Mouse (Mus musculus) forebrain, embryonic 15.5 days (tissue): ENCODE data around the gene Gm42742. TPM values are rescaled to one million over a fixed set of nuclear protein-coding genes. Genes with fewer than 3 reads are reported as not detected.

Experiments
- ATAC-seq: fragments of 200-750 bp; cut with Nextera tagmentation; replicated peaks from 2 replicates; pipeline ENCODE4 v1.8.0; 2017; ENCODE audit warnings: mild to moderate bottlenecking, moderate TSS enrichment, moderate library complexity
- H3K27ac ChIP-seq: fragments of 300-500 bp; sonication (generic); replicated peaks from 2 replicates; pipeline ENCODE4 v1.5.1; 2015; ENCODE audit warnings: mild to moderate bottlenecking, inconsistent platforms
- H3K27me3 ChIP-seq: fragments of 300-500 bp; sonication (generic); 2 replicates; pipeline ENCODE4 v1.6.1; 2015; ENCODE audit warnings: inconsistent platforms
- H3K36me3 ChIP-seq: fragments of 300-500 bp; sonication (generic); 2 replicates; pipeline ENCODE4 v1.6.1; 2015; ENCODE audit warnings: mild to moderate bottlenecking, inconsistent platforms
- H3K4me1 ChIP-seq: fragments of 300-500 bp; sonication (generic); 2 replicates; pipeline ENCODE4 v1.6.1; 2015; ENCODE audit warnings: inconsistent platforms
- H3K4me2 ChIP-seq: fragments of 300-500 bp; sonication (generic); replicated peaks from 2 replicates; pipeline ENCODE4 v1.6.1; 2015; ENCODE audit warnings: mild to moderate bottlenecking, inconsistent platforms
- H3K4me3 ChIP-seq: fragments of 300-500 bp; sonication (generic); 2 replicates; pipeline ENCODE4 v1.5.1; 2015; ENCODE audit warnings: mild to moderate bottlenecking, inconsistent platforms
- H3K9ac ChIP-seq: fragments of 300-500 bp; sonication (generic); replicated peaks from 2 replicates; pipeline ENCODE4 v1.6.1; 2015; ENCODE audit warnings: mild to moderate bottlenecking, inconsistent platforms
- H3K9me3 ChIP-seq: fragments of 300-500 bp; sonication (generic); 2 replicates; pipeline ENCODE4 v1.6.1; 2016; ENCODE audit warnings: inconsistent platforms
- WGBS: fragments of 180-500 bp; shearing (Covaris S2); methylation state at CpG from one replicate; pipeline ENCODE4 v1.1.7; 2015; ENCODE audit warnings: mixed read lengths; 5-methylcytosine and 5-hydroxymethylcytosine counted together
- polyA plus RNA-seq: library from polyadenylated mRNA; unstranded; fragments of >200 nt; fragmentation: Nextera tagmentation; extraction: Ambion mirVana; gene quantifications from 2 replicates; pipeline ENCODE4 v1.2.1, GENCODE M21; 2015

The Gm42742 gene
- polyA plus RNA-seq, 1 experiment from 2014 or later, result 75.6 TPM

- no peaks in the 10 kb centered on the region for H3K9me3 ChIP-seq
- peak; percentile 0; the same call in 1 of the 2 replicates for ATAC-seq
- H3K36me3 ChIP-seq, result peaks cover 25% of the 10 kb centered on the region
- H3K4me3 ChIP-seq, result peak overlapping the region; percentile 96
- peak overlapping the region; percentile 99 for H3K27ac ChIP-seq
- no peaks in the 10 kb centered on the region for H3K27me3 ChIP-seq
- peak overlapping the region; percentile 97 for H3K4me2 ChIP-seq
- peak overlapping the region; percentile 91 for H3K9ac ChIP-seq
- H3K4me1 ChIP-seq, result peaks cover 54% of the 10 kb centered on the region
- 0% methylated on average over 46 of the region's 65 CpGs for WGBS
Measured at GRCm38 (mm10) chr7:127025556-127026160, 4.8 kb upstream of the Gm42742 start.

GRCm38 (mm10) chr7:127024755-127025555 is 4.1 kb upstream of the Gm42742 start:
- Histone ChIP-seq H3K9ac (peak overlapping the region; percentile 91), H3K4me3 (peak overlapping the region; percentile 96), H3K27me3 (no peaks in the 10 kb centered on the region), H3K4me2 (peak overlapping the region; percentile 97), H3K36me3 (peaks cover 25% of the 10 kb centered on the region), H3K9me3 (no peaks in the 10 kb centered on the region), H3K4me1 (peaks cover 61% of the 10 kb centered on the region), H3K27ac (peak overlapping the region; percentile 99)
- under 1% methylated on average over 30 of the region's 30 CpGs for WGBS
- ATAC-seq, result peak; percentile 55

- H3K4me2 ChIP-seq, result peak overlapping the region; percentile 97
- no peaks in the 10 kb centered on the region for H3K9me3 ChIP-seq
- peak overlapping the region; percentile 91 for H3K9ac ChIP-seq
- ATAC-seq, result no peak
- H3K27ac ChIP-seq, result peak overlapping the region; percentile 99
- no peaks in the 10 kb centered on the region for H3K27me3 ChIP-seq
- H3K4me1 ChIP-seq, result peaks cover 69% of the 10 kb centered on the region
- H3K36me3 ChIP-seq, result peaks cover 25% of the 10 kb centered on the region
- WGBS, result 13% methylated on average over 19 of the region's 19 CpGs
- peak overlapping the region; percentile 96 for H3K4me3 ChIP-seq
Measured at GRCm38 (mm10) chr7:127023896-127024690, 3.2 kb upstream of the Gm42742 start.

- Histone ChIP-seq H3K9me3 (no peaks in the 10 kb centered on the region), H3K4me1 (peaks cover 75% of the 10 kb centered on the region), H3K4me2 (peak overlapping the region; percentile 97), H3K27me3 (no peaks in the 10 kb centered on the region), H3K36me3 (peaks cover 25% of the 10 kb centered on the region), H3K9ac (peak overlapping the region; percentile 91), H3K27ac (peak overlapping the region; percentile 99; the same call in 1 of the 2 replicates), H3K4me3 (peak overlapping the region; percentile 96)
- 73% methylated on average over 13 of the region's 13 CpGs for WGBS
- no peak for ATAC-seq
Measured at GRCm38 (mm10) chr7:127023272-127023691, 2.4 kb upstream of the Gm42742 start.

GRCm38 (mm10) chr7:127022528-127023271 is 1.8 kb upstream of the Gm42742 start:
- peak overlapping the region; percentile 99 for H3K27ac ChIP-seq
- peaks cover 25% of the 10 kb centered on the region for H3K36me3 ChIP-seq
- peaks cover 75% of the 10 kb centered on the region for H3K4me1 ChIP-seq
- H3K27me3 ChIP-seq, result no peaks in the 10 kb centered on the region
- WGBS, result 70% methylated on average over 7 of the region's 7 CpGs
- H3K4me3 ChIP-seq, result peak overlapping the region; percentile 96
- peak overlapping the region; percentile 97 for H3K4me2 ChIP-seq
- no peaks in the 10 kb centered on the region for H3K9me3 ChIP-seq
- no peak for ATAC-seq
- peak overlapping the region; percentile 91 for H3K9ac ChIP-seq

GRCm38 (mm10) chr7:127021563-127022527 is 948 bp upstream of the Gm42742 start:
- H3K4me3 ChIP-seq, result peak overlapping the region; percentile 96
- ATAC-seq, result no peak
- H3K9ac ChIP-seq, result peak overlapping the region; percentile 86
- peaks cover 25% of the 10 kb centered on the region for H3K36me3 ChIP-seq
- H3K27me3 ChIP-seq, result no peaks in the 10 kb centered on the region
- peaks cover 78% of the 10 kb centered on the region for H3K4me1 ChIP-seq
- H3K27ac ChIP-seq, result peak overlapping the region; percentile 90
- H3K4me2 ChIP-seq, result peak overlapping the region; percentile 87
- no peaks in the 10 kb centered on the region for H3K9me3 ChIP-seq
- 42% methylated on average over 5 of the region's 5 CpGs for WGBS

- H3K27ac ChIP-seq, result peak overlapping the region; percentile 90
- H3K4me1 ChIP-seq, result peaks cover 86% of the 10 kb centered on the region
- H3K36me3 ChIP-seq, result peaks cover 29% of the 10 kb centered on the region
- peak overlapping the region; percentile 59 for H3K4me3 ChIP-seq
- H3K9ac ChIP-seq, result peak overlapping the region; percentile 86
- peak overlapping the region; percentile 87 for H3K4me2 ChIP-seq
- H3K9me3 ChIP-seq, result no peaks in the 10 kb centered on the region
- WGBS, result 22% methylated on average over 5 of the region's 5 CpGs
- H3K27me3 ChIP-seq, result no peaks in the 10 kb centered on the region
- ATAC-seq, result no peak
Measured at GRCm38 (mm10) chr7:127020491-127020890, 406 bp downstream of the Gm42742 start.

GRCm38 (mm10) chr7:127020031-127020430 is 866 bp downstream of the Gm42742 start:
- 50% methylated on average over 3 of the region's 3 CpGs for WGBS
- Histone ChIP-seq H3K9ac (peak overlapping the region; percentile 86), H3K27me3 (no peaks in the 10 kb centered on the region), H3K9me3 (no peaks in the 10 kb centered on the region), H3K36me3 (peaks cover 34% of the 10 kb centered on the region), H3K4me2 (peak overlapping the region; percentile 87), H3K4me1 (peaks cover 90% of the 10 kb centered on the region), H3K4me3 (peak overlapping the region; percentile 59), H3K27ac (peak overlapping the region; percentile 90)
- no peak for ATAC-seq

GRCm38 (mm10) chr7:127019306-127019960 is 1.5 kb downstream of the Gm42742 start:
- Histone ChIP-seq H3K36me3 (peaks cover 35% of the 10 kb centered on the region), H3K4me3 (peak overlapping the region; percentile 59), H3K27me3 (no peaks in the 10 kb centered on the region), H3K4me1 (peaks cover 88% of the 10 kb centered on the region), H3K27ac (peak overlapping the region; percentile 90), H3K9me3 (no peaks in the 10 kb centered on the region), H3K4me2 (peak overlapping the region; percentile 87), H3K9ac (peak overlapping the region; percentile 86)
- no peak for ATAC-seq
- 78% methylated on average over 14 of the region's 14 CpGs for WGBS
